In the genomic region with DNA sequence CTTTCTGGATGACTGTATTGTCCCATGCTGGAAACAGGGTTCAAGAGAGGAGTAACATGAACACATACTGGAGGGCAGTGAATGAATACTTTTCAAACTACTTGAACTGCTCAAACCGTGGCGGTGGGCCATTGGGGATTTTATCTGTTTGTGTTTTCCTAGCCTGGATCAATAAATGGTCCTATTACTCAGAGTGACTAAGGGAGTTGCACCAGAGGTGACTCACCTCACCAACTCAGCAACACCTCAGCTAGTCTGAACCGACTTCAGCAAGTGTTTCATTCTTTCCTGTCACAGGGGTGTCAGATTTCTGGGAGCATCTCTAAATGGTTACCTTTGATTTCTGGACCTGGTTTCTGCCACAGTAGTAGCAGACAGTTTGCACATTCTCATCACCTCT, we compare ENCODE assay signal across 22 mouse cellular contexts. TPM values are rescaled to one million over a fixed set of nuclear protein-coding genes. Genes with fewer than 3 reads are reported as not detected.
DNase-seq lines count a peak whose midpoint lies in the region; ATAC-seq and TF ChIP-seq lines count a peak whose summit lies in the region.
"Had no signal": no experiment of that assay in that cellular context is flagged by ENCODE, and none has a peak within 500 bp of the region (broad histone marks: within the 10 kb centered on the region; RNA-seq: fewer than 3 reads in every experiment).

No protein-coding gene starts in this region.

- peak; percentile 25 for DNase-seq in liver, postnatal 0 days
- no peak for DNase-seq in liver, embryonic 11.5 days (ENCODE audit: low spot score)
- DNase-seq in MN1 (ENCODE audit: low spot score) = peak; percentile 16
- peak; percentile 59 for DNase-seq in fibroblast of lung, adult 2 months (ENCODE audit: low read depth)
- no peak for DNase-seq in layer of hippocampus, postnatal 14 days (ENCODE audit: low spot score in 2 of 2)
- DNase-seq: adrenal gland, adult 8-10 months; cerebellum, adult 9-10 months; gastrocnemius, postnatal 14 days; layer of hippocampus, adult 9-11 months; liver, embryonic 13.5 days; retina, postnatal 1 day; right cerebral cortex, postnatal 4 days; thymus, postnatal 36 days had no signal

- ATAC-seq in liver, postnatal 0 days = peak; percentile 89
- ATAC-seq in liver, embryonic 11.5 days (replicated peaks; ENCODE audit: low FRiP score) = no peak
- ATAC-seq in stomach, embryonic 15.5 days (ENCODE audit: insufficient read depth, low FRiP score, low read depth) = no peak
- no peak for ATAC-seq in midbrain, embryonic 15.5 days (replicated peaks)
- ATAC-seq: forebrain, embryonic 14.5 days had no signal

- H3K4me3 ChIP-seq in liver, postnatal 0 days (ENCODE audit: low read depth, low read length) = no peak overlapping the region
- H3K4me3 ChIP-seq in liver, embryonic 11.5 days (ENCODE audit: low read depth, low read length) = no peak overlapping the region
- no peak overlapping the region for H3K4me3 ChIP-seq in stomach, embryonic 15.5 days (replicated peaks)
- H3K4me3 ChIP-seq in midbrain, embryonic 15.5 days = no peak overlapping the region
- H3K4me3 ChIP-seq: embryonic facial prominence, embryonic 12.5 days; erythroblast, embryonic 14.5 days; heart, embryonic 15.5 days; hindbrain, embryonic 10.5 days; limb, embryonic 12.5 days; liver, embryonic 13.5 days had no signal

- no peak overlapping the region for H3K9ac ChIP-seq in liver, postnatal 0 days (replicated peaks)
- H3K9ac ChIP-seq in liver, embryonic 11.5 days (ENCODE audit: low read depth, low read length) = no peak overlapping the region
- no peak overlapping the region for H3K9ac ChIP-seq in stomach, embryonic 15.5 days
- no peak overlapping the region for H3K9ac ChIP-seq in midbrain, embryonic 15.5 days
- H3K9ac ChIP-seq: embryonic facial prominence, embryonic 12.5 days; heart, embryonic 15.5 days; limb, embryonic 12.5 days; liver, embryonic 13.5 days had no signal

- no peaks in the 10 kb centered on the region for H3K36me3 ChIP-seq in liver, postnatal 0 days (replicated peaks; ENCODE audit: insufficient read depth, low read length)
- no peaks in the 10 kb centered on the region for H3K36me3 ChIP-seq in liver, embryonic 11.5 days (ENCODE audit: control insufficient read depth, insufficient read depth, low read length)
- no peaks in the 10 kb centered on the region for H3K36me3 ChIP-seq in stomach, embryonic 15.5 days
- no peaks in the 10 kb centered on the region for H3K36me3 ChIP-seq in midbrain, embryonic 15.5 days (replicated peaks)
- H3K36me3 ChIP-seq: embryonic facial prominence, embryonic 12.5 days; G1E; heart, embryonic 15.5 days; hindbrain, embryonic 10.5 days; limb, embryonic 12.5 days; liver, embryonic 13.5 days had no signal

- 46% methylated on average over 3 of the region's 3 CpGs for WGBS in liver, postnatal 0 days (ENCODE audit: insufficient replicate concordance)
- WGBS in liver, embryonic 11.5 days = 53% methylated on average over 3 of the region's 3 CpGs
- 60% methylated on average over 3 of the region's 3 CpGs for whole genome bisulfite sequencing in stomach, embryonic 15.5 days
- WGBS in midbrain, embryonic 15.5 days = 83% methylated on average over 3 of the region's 3 CpGs

- H3K27ac ChIP-seq in liver, postnatal 0 days (ENCODE audit: low read depth) = peak overlapping the region; percentile 62
- H3K27ac ChIP-seq in liver, embryonic 11.5 days (ENCODE audit: low read depth, low read length) = no peak overlapping the region
- H3K27ac ChIP-seq in stomach, embryonic 15.5 days = peak overlapping the region; percentile 16; the same call in 1 of the 2 replicates
- no peak overlapping the region for H3K27ac ChIP-seq in midbrain, embryonic 15.5 days
- H3K27ac ChIP-seq: embryonic facial prominence, embryonic 12.5 days; heart, embryonic 15.5 days; hindbrain, embryonic 10.5 days; limb, embryonic 12.5 days; liver, embryonic 13.5 days had no signal

- H3K4me1 ChIP-seq in liver, postnatal 0 days (ENCODE audit: insufficient read depth) = peaks cover 3% of the 10 kb centered on the region
- no peaks in the 10 kb centered on the region for H3K4me1 ChIP-seq in liver, embryonic 11.5 days (replicated peaks; ENCODE audit: control insufficient read depth, insufficient read depth, low read length)
- H3K4me1 ChIP-seq in stomach, embryonic 15.5 days = 0 out of 2 replicates have a peak, but pooled peaks cover 5% of the 10 kb centered on the region
- no peaks in the 10 kb centered on the region for H3K4me1 ChIP-seq in midbrain, embryonic 15.5 days
- H3K4me1 ChIP-seq: embryonic facial prominence, embryonic 12.5 days; heart, embryonic 15.5 days; hindbrain, embryonic 10.5 days; liver, embryonic 13.5 days had no signal

- H3K4me2 ChIP-seq in liver, postnatal 0 days (ENCODE audit: low read depth, low read length) = peak overlapping the region; percentile 2; the same call in 1 of the 2 replicates
- no peak overlapping the region for H3K4me2 ChIP-seq in liver, embryonic 11.5 days
- H3K4me2 ChIP-seq in stomach, embryonic 15.5 days = no peak overlapping the region
- H3K4me2 ChIP-seq in midbrain, embryonic 15.5 days = no peak overlapping the region
- H3K4me2 ChIP-seq: embryonic facial prominence, embryonic 12.5 days; heart, embryonic 15.5 days; limb, embryonic 12.5 days; liver, embryonic 13.5 days had no signal

- no peak for TF ChIP-seq CTCF in liver, postnatal 0 days (IDR thresholded peaks at IDR 0.05; ENCODE audit: low read depth)

- TF ChIP-seq EP300 in liver, postnatal 0 days (IDR thresholded peaks at IDR 0.05; ENCODE audit: low read depth) = peak; percentile 29; the same call in 1 of the 2 replicates

- no peaks in the 10 kb centered on the region for H3K9me3 ChIP-seq in liver, postnatal 0 days (ENCODE audit: low read length)
- no peaks in the 10 kb centered on the region for H3K9me3 ChIP-seq in liver, embryonic 11.5 days (ENCODE audit: control insufficient read depth, low read length)
- H3K9me3 ChIP-seq in stomach, embryonic 15.5 days = no peaks in the 10 kb centered on the region
- H3K9me3 ChIP-seq in midbrain, embryonic 15.5 days = no peaks in the 10 kb centered on the region
- H3K9me3 ChIP-seq: embryonic facial prominence, embryonic 12.5 days; G1E; heart, embryonic 15.5 days; hindbrain, embryonic 10.5 days; limb, embryonic 12.5 days; liver, embryonic 13.5 days had no signal

- H3K27me3 ChIP-seq in liver, postnatal 0 days (ENCODE audit: insufficient read depth, low read length) = no peaks in the 10 kb centered on the region
- no peaks in the 10 kb centered on the region for H3K27me3 ChIP-seq in liver, embryonic 11.5 days (replicated peaks; ENCODE audit: control insufficient read depth, insufficient read depth, low read length)
- H3K27me3 ChIP-seq in stomach, embryonic 15.5 days (replicated peaks) = no peaks in the 10 kb centered on the region
- H3K27me3 ChIP-seq in midbrain, embryonic 15.5 days (replicated peaks) = no peaks in the 10 kb centered on the region
- H3K27me3 ChIP-seq: embryonic facial prominence, embryonic 12.5 days; limb, embryonic 12.5 days; liver, embryonic 13.5 days had no signal

RNA-seq across cellular contexts. Expression of a gene that starts 15.0 kb away (rescaled TPM):
- polyA plus RNA-seq in liver, postnatal 0 days (2015; fragmentation: Nextera tagmentation; extraction: Ambion mirVana) = 3.6 and 3.7 TPM in 2 replicates
- 3.4 and 4.0 TPM in 2 replicates for polyA plus RNA-seq in liver, embryonic 11.5 days (2014; fragmentation: Nextera tagmentation; extraction: Ambion mirVana)
- polyA plus RNA-seq in stomach, embryonic 15.5 days (2015; fragmentation: Nextera tagmentation; extraction: Ambion mirVana) = 25.2 and 25.4 TPM in 2 replicates
- total RNA-seq in layer of hippocampus, postnatal 14 days (2021) = 10 to 100 TPM; 13.9 to 14.8 TPM
- 1.6 TPM in 2 replicates for polyA plus RNA-seq in midbrain, embryonic 15.5 days (2015; fragmentation: Nextera tagmentation; extraction: Ambion mirVana)
- polyA plus RNA-seq: erythroblast, embryonic 14.5 days; G1E had no signal

Comparison
In these comparisons a context has a peak if more than half of its experiments do, and no peak if none do; other contexts are left out.
1. DNase-seq: peak in liver, postnatal 0 days (single experiment), MN1 (single experiment) and fibroblast of lung, adult 2 months (single experiment); none in liver, embryonic 11.5 days (single experiment) and layer of hippocampus, postnatal 14 days (0 of 2).
2. H3K27ac ChIP-seq: peak in liver, postnatal 0 days (single experiment) and stomach, embryonic 15.5 days (single experiment); none in liver, embryonic 11.5 days (single experiment) and midbrain, embryonic 15.5 days (single experiment).